Mouse (Mus musculus) liver, adult 2 months (tissue): ENCODE measurements at regions not wholly inside any gene's neighbourhood (a gene's known extent, or its start where the extent isn't known, plus 50 kb on each side); places are given as distances from the start of the nearest gene placed in this dataset.

Experiments
- DNase-seq: peaks from one replicate; pipeline ENCODE4 v3.0.0-alpha.2; 2011; ENCODE audit warnings: low read depth, low spot score; ENCODE audit errors: extremely low read depth
- H3K27ac ChIP-seq: fragments of 200-500 bp; replicated peaks from 2 replicates; pipeline ENCODE4 v1.5.1; 2012; ENCODE audit warnings: low read depth, mild to moderate bottlenecking, control low read depth, inconsistent platforms, low read length; ENCODE audit not compliant: insufficient read depth
- H3K27me3 ChIP-seq: fragments of 200-500 bp; 2 replicates; pipeline ENCODE4 v1.6.1; 2012; ENCODE audit warnings: mild to moderate bottlenecking, moderate library complexity, low read length, inconsistent platforms; ENCODE audit not compliant: control insufficient read depth, insufficient read depth
- H3K36me3 ChIP-seq: fragments of 200-500 bp; 2 replicates; pipeline ENCODE4 v1.6.1; 2012; ENCODE audit warnings: low read length, inconsistent platforms; ENCODE audit not compliant: control insufficient read depth, insufficient read depth
- H3K4me1 ChIP-seq: fragments of 200-500 bp; 2 replicates; pipeline ENCODE4 v1.6.1; 2011; ENCODE audit warnings: low read length; ENCODE audit not compliant: control insufficient read depth, insufficient read depth
- H3K4me3 ChIP-seq: fragments of 200-500 bp; 2 replicates; pipeline ENCODE4 v1.5.1; 2011; ENCODE audit warnings: low read depth, mild to moderate bottlenecking, control low read depth, low read length, moderate library complexity; ENCODE audit not compliant: insufficient read depth
- H3K79me2 ChIP-seq: fragments of 200-500 bp; 2 replicates; pipeline ENCODE4 v1.6.1; 2012; ENCODE audit warnings: inconsistent platforms, mild to moderate bottlenecking, low read length, moderate library complexity; ENCODE audit not compliant: control insufficient read depth, insufficient read depth
- H3K9ac ChIP-seq: fragments of 200-500 bp; 2 replicates; pipeline ENCODE4 v1.6.1; 2012; ENCODE audit warnings: low read depth, mild to moderate bottlenecking, control low read depth, inconsistent platforms, low read length
- CTCF ChIP-seq: fragments of 200-500 bp; IDR thresholded peaks from 2 replicates; pipeline ENCODE4 v1.5.1; 2011; ENCODE audit warnings: low read depth, low read length, control low read depth
- POLR2A ChIP-seq: fragments of 200-500 bp; IDR thresholded peaks from 2 replicates; pipeline ENCODE4 v1.6.1; 2011; ENCODE audit warnings: low read length, control low read depth; ENCODE audit not compliant: insufficient read depth; ENCODE audit errors: extremely low read depth

GRCm38 (mm10) chr1:110724900-110725299 is 252.5 kb downstream of the Cdh19 start:
- Histone ChIP-seq H3K27me3 (no peaks in the 10 kb centered on the region), H3K4me3 (no peak overlapping the region), H3K79me2 (no peaks in the 10 kb centered on the region), H3K9ac (no peak overlapping the region), H3K4me1 (no peaks in the 10 kb centered on the region), H3K36me3 (no peaks in the 10 kb centered on the region), H3K27ac (no peak overlapping the region)
- no peak for DNase-seq
- TF ChIP-seq CTCF (no peak), POLR2A (no peak)
